In the genomic region with DNA sequence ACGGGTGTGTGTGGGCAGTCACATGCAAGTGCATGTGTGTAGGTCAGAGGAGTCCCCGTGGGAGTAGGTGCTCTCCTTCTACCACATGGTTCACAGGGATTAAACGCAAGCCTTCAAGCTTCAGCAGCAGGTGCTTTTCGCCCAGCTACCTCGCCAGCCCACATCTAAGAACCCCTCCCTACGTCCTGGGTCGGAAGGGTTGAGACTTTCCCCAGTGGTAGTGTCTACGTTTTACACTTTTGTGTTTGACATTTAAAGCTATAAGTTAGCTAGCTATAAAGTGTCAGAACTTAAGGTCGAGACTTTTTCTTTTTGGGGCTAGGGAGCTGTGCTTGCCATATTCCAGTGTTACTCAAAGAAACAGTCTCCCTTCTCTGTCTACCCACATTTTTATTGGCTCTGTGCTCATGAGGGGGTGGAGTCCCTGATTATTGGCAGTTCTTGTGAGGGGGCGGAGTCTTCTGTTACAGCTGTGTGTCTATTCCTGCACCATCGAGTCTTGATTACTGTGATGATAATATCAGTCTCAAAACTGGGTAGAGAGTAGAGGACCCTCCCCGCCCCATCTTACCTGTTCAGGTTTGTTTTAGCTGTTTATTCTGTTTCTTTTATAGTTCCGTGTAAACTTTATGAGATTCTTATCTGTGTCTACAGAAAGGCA, we compare ENCODE assay signal across 20 mouse cellular contexts. TPM values are rescaled to one million over a fixed set of nuclear protein-coding genes. Genes with fewer than 3 reads are reported as not detected.
DNase-seq lines count a peak whose midpoint lies in the region; TF ChIP-seq lines count a peak whose summit lies in the region.
"Had no signal": no experiment of that assay in that cellular context is flagged by ENCODE, and none has a peak within 500 bp of the region (broad histone marks: within the 10 kb centered on the region; RNA-seq: fewer than 3 reads in every experiment).

No protein-coding gene starts in this region.

- H3K4me3 ChIP-seq in cortical plate, adult 2 months (ENCODE audit: insufficient read depth, low read length): no peak overlapping the region
- H3K4me3 ChIP-seq: erythroblast, embryonic 14.5 days had no signal

- DNase-seq in CD4-positive helper T cell, adult 2 months (ENCODE audit: low read depth, low spot score): peak; percentile 79
- peak; percentile 54 for DNase-seq in ES-CJ7 (ENCODE audit: low read depth, low spot score)
- DNase-seq in thymus, postnatal 10 days (ENCODE audit: low spot score in 2 of 2): peak; percentile 49 to 58
- DNase-seq in urinary bladder, postnatal 10 days (ENCODE audit: low spot score): no peak
- no peak for DNase-seq in right cerebral cortex, postnatal 10 days (ENCODE audit: low spot score in 2 of 2)
- DNase-seq in left cerebral cortex, adult 8-10 months (ENCODE audit: low spot score in 2 of 2): no peak
- DNase-seq: cerebellum, adult 9-11 months; gastrocnemius, postnatal 25 days; kidney, adult 8-10 months; lung, embryonic 14.5 days had no signal

- H3K27ac ChIP-seq in cortical plate, adult 2 months (ENCODE audit: insufficient read depth, low read length): peak overlapping the region; percentile 53; the same call in 1 of the 2 replicates

- H3K4me1 ChIP-seq in cortical plate, adult 2 months (ENCODE audit: control insufficient read depth, insufficient read depth, low read length): peaks cover 6% of the 10 kb centered on the region

- TF ChIP-seq POLR2A in cortical plate, adult 2 months (IDR thresholded peaks at IDR 0.05; ENCODE audit: extremely low read depth, insufficient read depth, low read length): no peak

- no peak for TF ChIP-seq CTCF in cortical plate, adult 2 months (IDR thresholded peaks at IDR 0.05; ENCODE audit: extremely low read depth, insufficient read depth, low read length)

RNA-seq across cellular contexts. Expression of gene Tnfrsf9, which starts 25.8 kb away (rescaled TPM):
- polyA plus RNA-seq in cortical plate, adult 2 months (2012; rRNA removed): 0.71 and 0.74 TPM in 2 replicates
- under 1 TPM; 0.37 to 0.55 (median 0.42) TPM for total RNA-seq in left cerebral cortex, adult 8-10 months (2022)
- polyA plus RNA-seq: erythroblast, embryonic 14.5 days had no signal

RNA-seq across cellular contexts. Expression of gene Park7, which starts 25.9 kb away (rescaled TPM):
- polyA plus RNA-seq in cortical plate, adult 2 months (2012; rRNA removed): 284 and 300 TPM in 2 replicates
- total RNA-seq in left cerebral cortex, adult 8-10 months (2022): 100 to 1,000 TPM; 202 to 227 (median 214) TPM

RNA-seq across cellular contexts. Expression of gene Uts2, which starts 56.8 kb away (rescaled TPM):
- polyA plus RNA-seq in cortical plate, adult 2 months (2012; rRNA removed): not detected in 2 replicates
- not detected for total RNA-seq in left cerebral cortex, adult 8-10 months (2022)
- total RNA-seq: G1E; gastrocnemius, postnatal 25 days; layer of hippocampus, adult 18-20 months; left cerebral cortex, postnatal 10 days; liver, adult 2 months; neutrophil, adult 5-6 weeks had no signal
- polyA plus RNA-seq: erythroblast, embryonic 14.5 days; G1E; heart, postnatal 0 days; liver, adult 2 months; lung, embryonic 14.5 days; midbrain, embryonic 16.5 days; urinary bladder, adult 2 months had no signal

Comparison
In these comparisons a context has a peak if more than half of its experiments do, and no peak if none do; other contexts are left out.
1. DNase-seq: peak in CD4-positive helper T cell, adult 2 months (single experiment), ES-CJ7 (single experiment) and thymus, postnatal 10 days (2 of 2); none in urinary bladder, postnatal 10 days (single experiment), right cerebral cortex, postnatal 10 days (0 of 2) and left cerebral cortex, adult 8-10 months (0 of 2).